Mouse (Mus musculus): Measurements from ENCODE around the gene Ccdc103. TPM values are rescaled to one million over a fixed set of nuclear protein-coding genes. Genes with fewer than 3 reads are reported as not detected.
A peak's percentile ranks its signal among the peaks of the same experiment; 100 is the strongest.

Ccdc103 gene
- under 1 TPM in 3 of 4 experiments, not detected in 1; 0.30 to 0.35 (median 0.34) TPM for total RNA-seq (2022)

DNA sequence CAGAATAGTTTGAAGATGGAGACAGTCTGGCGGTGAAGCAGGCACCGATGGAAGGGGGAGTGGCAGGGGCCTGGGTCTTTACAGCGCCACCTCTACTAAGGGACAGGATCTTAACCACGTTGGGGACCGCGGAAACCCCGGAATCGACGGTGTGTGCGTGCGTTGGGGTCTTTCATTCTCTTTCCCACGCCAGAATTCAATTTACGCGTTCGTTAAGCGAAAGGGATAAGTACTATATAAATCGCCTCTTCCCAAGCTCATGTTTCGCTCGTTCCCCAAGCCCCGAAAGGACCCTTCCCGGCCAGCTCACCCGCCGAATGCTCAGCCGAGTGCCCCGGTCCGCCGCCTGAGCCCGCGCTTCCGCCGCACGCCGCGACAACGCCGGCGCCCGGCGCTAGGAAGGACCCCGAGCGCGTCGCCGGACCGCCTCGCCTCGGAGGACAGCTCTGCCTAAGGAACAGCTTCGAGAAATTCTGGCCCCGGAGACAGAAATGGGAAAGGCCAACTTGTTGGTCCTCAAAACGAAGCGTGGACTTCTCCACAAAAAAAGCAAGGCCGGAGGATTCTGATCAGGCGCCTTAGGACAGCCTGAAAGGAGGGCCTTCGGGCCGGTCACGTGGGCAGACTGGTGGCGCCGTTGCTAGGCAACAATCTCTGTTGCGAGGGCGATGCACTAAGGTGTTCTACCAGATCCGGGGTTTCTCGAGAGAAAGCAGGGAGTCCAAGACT is at the start of gene Ccdc103, which contains the start of gene Eftud2:
Ccdc103 (plus strand) TSS at position 620 of the 729 bp plus-strand sequence.
Eftud2 (minus strand) TSS at position 401 of the 729 bp plus-strand sequence.
- DNase-seq (ENCODE audit: low spot score): peak; percentile 95

DNA sequence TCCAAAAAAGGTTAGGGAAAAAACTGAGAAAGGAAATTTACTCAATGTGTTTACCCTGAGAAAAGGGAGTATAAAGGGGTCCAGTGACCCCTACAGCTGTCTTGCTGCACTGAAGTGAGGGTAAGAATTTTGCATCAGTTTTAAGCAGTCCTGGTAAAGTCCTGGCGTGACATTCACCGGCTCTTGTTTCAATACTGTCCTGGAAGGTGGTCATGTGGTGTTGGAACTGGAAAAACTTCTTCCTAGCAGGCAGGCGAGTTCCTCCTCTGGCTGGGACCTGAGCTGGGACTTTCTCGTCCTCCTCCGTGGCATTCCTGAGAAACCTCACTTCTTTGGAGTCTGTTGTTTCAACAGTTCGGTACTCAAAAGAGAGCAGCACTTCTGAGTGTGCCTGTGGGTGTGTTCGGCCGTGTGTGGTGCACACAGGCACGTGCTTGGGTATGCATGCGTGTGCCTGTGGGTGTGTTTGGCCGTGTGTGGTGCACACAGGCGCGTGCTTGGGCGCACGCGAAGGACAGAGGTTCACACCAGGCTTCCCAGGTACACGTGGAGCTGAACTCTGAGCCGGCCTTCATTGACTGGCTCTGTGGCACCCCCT is 48.2 kb upstream of the Ccdc103 start:
- no peak for DNase-seq (ENCODE audit: low spot score)

DNA sequence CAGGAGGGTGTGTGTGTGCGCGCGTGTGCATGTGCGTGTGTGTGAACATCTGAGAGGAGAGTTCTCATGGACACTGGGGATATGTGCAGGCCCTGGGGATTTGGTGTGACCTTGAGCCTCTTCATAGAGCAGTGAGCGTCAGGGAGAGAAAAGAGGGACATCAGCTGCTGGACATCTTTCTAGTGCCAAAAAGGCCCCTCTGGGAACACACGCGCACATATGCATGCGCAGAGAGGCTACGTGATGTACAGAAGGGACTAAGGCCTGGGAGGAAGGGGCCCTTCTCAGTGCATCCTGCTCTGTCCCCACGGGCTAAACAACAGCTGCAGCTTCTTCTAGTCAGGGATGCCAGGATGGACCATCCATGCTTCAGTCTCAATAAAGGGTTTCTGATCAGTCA is 46.8 kb upstream of the Ccdc103 start:
- no peak for DNase-seq (ENCODE audit: low spot score)

DNA sequence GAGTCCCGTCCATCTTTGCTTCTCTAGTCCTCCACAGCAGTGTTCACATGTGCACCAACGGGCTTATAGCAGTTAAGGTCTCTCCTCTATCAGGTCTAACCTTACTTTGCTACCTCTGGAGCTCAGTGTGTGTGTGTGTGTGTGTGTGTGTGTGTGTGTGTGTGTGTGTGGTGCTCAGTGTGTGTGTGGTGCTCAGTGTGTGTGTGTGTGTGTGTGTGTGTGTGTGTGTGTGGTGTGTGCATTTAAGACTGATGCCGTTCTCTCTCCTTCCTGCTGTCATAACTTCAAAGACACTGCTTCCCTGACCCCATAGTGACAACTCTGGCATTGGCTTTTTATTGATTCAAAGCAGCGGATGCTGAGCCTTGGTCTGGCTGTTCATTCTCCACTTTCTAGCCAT is 45.5 kb upstream of the Ccdc103 start, which contains the start of gene Higd1b:
Higd1b (plus strand) TSS at position 301 of the 400 bp plus-strand sequence.
- no peak for DNase-seq (ENCODE audit: low spot score)

DNA sequence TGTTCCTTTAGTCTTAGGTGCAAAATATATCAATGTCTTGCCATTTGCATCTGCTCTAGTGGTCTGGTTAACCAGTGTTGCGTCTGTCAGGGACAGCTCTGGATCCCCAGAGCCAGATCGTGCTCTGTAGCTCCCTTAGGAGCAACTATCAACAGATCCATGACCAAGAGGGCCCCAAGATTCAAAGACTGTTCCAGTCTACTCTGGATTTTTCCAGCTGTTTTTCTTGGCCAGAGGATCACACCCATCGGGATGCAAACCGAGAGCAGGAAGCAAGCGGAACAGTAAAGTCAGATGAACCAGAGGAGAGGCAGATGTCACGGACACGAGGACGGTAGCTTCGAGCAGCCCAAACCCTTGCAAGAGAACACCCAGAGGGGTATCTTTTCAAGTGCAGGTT is 44.9 kb upstream of the Ccdc103 start:
- DNase-seq (ENCODE audit: low spot score): peak; percentile 45

DNA sequence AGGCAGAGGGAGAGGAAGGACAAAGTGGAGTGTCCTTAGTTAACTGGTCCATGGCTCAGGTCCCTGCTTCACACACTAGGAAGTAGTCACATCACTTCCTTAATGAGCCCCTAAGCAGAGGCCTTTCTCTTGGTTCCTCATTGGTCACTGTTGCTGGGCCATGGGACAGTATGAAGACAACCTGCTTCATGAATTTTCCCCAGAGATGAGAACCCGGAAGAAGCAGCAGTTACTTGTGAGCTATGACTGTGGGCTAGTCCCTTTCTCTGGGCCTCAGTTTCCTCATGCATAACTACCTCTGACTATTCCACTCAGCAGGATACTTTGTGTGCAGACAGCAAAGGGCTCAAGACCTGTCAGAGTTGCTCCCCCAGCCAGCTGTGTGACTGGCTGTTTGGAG is 43.6 kb upstream of the Ccdc103 start:
- no peak for DNase-seq (ENCODE audit: low spot score)

DNA sequence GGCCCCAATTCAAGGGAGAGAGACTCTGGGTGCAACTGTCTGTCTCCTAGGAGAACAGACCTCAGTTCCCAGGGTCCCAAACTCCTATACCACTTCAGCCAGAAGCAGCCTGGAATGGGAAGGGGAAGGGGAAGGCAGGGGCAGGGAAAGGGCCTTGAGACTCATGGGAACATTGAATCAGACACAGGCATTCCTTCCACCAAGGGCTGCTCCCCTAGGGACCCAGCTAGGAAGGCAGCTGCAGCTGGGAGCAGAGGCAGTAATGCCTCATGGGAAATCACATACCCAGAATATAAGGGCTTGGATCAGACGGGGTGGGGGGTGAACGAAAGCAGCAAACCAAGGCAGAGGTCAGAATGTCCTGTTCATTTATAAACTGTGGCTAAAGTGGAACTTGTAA is 42.9 kb upstream of the Ccdc103 start:
- DNase-seq (ENCODE audit: low spot score): peak; percentile 49

DNA sequence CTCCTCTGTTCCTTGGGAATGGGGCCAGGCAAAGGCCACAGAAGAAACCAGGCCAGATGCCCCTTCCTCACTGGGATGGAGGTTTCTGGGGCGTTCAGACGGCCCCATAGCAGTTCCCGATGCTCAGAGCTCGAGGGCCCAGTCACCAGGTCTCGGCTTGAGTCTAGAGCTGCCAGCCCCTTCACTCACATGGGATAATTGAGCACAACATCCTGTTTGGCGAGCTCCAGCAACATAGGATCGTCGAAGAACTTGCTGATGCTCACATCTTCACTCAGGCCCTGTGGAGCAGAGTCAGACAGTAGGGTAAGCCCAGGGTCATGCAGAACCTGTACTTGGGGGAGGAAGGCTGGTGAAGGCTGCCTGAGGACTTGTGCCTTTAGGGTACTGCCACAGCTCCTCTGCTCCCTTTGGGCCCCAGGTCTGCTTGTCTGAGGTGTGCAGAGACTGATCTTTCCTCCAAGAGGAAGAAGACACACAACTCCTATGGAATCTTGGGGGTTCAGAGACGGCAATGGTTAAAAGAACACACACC is 42.3 kb upstream of the Ccdc103 start:
- no peak for DNase-seq (ENCODE audit: low spot score)

DNA sequence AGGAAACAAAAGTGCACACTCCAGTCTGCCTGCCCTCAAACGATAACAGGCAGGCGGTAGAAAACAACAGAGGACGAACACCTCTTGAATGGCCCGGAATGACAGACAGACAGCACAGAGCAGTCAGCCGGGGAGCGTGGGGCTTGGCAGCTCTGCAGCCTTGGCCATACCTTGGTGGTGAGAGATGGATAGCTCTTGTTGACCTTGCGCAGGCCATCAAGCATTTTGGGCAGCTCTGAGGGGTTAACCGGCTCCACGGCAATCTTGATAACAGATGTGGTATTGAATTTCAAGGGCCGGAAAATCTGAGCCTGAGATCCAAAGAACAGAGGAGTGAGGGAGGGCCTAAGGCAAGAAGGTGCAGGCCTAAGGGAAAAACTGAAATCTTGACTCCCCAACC is 35.1 kb upstream of the Ccdc103 start:
- no peak for DNase-seq (ENCODE audit: low spot score)

DNA sequence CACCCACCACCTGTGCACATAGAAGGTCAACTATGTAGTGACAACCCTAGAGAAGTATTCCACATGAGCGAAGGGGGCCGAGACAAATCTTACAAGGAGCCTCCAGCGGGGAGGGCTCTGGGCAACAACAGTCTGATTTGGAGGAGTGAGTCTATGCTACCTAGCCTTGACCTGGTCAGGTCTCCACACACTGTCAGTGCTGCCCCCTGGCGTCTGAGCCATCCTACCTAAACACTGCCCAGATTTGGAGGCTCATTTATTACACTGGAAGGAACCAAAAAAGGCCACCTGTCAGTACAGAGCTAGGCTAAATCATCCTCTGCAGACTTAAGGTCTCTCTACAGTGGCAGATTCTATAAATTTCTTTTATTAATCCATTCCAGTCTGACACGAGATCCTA is 29.1 kb upstream of the Ccdc103 start:
- peak; percentile 50 for DNase-seq (ENCODE audit: low spot score)

DNA sequence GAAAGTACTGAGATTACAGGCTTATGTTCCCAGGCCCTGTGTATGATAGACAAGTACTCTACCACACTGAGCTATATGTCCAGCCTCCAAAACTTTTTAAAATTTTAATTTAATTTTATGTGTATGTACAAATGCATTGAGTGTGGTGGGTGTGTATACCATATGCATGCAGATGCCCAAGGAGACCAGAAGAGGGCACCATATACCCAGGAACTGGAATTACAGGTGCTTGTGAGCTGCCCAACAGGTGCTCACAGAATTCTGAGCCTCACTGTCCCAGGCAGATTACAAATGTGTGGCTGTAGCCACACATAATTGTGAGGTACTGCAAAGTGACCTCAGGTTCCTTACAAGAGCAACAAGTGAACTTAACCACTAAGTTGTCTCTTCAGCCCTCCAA is 27.2 kb upstream of the Ccdc103 start:
- DNase-seq (ENCODE audit: low spot score): no peak

DNA sequence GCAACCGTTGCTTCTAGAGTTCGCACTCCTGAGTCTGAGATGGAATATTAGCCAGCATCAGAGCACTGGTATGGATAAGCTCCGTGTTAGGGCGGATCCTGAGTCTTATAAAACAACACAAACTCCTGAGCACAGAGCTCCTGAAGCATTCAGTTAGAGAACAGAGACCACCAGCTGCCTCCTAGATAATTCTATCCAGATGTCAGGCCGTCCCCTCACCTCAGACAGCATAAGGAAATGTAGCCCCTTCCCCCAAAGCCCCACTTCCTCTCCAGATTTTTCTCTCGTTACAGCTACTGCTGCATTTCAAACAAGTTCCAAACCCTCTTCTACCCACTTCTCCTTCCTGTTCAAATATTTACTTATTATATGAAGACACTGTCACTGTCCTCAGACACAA is 25.1 kb upstream of the Ccdc103 start:
- DNase-seq (ENCODE audit: low spot score): no peak

DNA sequence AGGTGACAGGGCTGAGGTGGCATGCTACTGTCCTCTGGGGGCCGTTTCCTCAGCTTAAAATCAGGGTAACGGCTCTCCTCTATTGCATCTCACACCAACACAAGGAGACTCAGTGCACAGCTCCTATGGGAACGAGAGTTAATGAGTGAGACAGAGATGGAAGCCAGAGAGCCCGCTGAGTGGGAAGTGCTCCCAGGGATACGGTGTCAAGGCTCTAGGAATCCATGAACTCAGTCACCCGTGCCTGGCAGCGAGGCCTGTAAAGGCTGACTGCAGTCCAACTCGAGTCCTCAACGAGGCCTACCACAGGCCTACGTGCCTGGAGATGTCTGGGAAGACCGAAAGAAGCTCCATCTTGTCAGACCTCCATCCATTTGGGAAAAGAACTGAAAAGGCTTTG is 22.1 kb upstream of the Ccdc103 start:
- DNase-seq (ENCODE audit: low spot score): no peak

DNA sequence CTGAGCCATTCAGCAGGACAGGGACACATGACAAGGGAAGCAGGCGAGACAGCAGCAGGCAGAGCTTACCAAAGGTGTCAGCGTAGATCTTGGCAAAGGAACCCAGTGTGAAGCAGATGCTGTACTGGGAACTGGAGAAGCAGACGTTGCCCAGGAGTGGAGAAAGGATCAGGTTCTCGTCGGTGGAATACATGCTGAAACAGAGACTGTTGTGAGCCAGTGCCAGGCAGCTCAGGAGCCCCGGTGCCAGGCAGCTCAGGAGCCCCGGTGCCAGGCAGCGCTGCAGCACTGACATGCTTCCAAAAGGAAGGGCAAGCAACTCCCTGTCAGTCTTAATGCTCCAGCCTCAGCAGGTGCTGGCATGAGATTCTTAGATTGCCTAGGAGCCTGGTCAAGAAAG is 21.1 kb upstream of the Ccdc103 start:
- DNase-seq (ENCODE audit: low spot score): no peak

DNA sequence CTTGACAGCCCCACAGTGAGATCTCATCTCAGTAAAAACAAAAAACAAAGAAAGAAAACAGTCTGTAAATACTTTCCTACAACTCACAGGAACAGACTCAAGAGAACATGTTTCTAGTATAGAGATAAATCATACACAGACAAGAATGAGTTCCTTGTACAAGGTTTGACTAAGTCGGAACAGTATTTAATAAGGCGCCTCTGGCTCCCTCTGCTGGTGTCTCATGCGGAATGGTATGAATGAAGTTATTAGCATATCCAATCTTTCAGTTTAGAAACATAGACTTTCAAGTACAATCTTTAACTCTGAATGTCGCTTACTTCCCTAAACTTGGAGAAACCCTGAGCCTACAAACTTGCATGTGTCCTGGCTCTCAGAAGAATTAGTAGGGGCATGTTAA is 16.7 kb upstream of the Ccdc103 start:
- peak; percentile 48 for DNase-seq (ENCODE audit: low spot score)

DNA sequence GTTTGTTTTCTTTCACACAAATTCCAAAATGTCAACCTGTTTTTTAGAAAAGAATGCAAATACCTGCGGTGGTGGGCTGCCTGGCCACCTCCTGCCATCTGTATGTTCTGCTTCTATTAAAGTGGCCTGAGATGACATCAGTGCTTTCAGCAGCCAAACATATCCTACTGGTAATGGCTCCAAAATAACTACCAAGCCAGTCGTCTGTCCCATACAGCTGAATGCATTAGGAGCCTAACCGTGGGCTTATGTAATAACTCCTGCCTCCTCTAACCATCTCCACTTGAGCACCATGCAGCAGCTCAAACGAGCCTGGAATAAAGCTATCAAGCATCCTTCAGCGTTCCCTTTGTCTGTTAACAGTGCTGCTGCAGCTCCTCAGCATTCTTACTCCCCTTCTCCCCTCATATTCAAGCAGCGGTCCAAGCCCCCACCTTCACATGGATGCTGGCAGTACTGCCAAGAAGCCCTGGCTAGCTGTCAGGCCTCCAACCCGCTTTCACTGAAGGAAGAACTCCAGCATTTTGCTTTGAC is 6.1 kb upstream of the Ccdc103 start:
- DNase-seq (ENCODE audit: low spot score): no peak

DNA sequence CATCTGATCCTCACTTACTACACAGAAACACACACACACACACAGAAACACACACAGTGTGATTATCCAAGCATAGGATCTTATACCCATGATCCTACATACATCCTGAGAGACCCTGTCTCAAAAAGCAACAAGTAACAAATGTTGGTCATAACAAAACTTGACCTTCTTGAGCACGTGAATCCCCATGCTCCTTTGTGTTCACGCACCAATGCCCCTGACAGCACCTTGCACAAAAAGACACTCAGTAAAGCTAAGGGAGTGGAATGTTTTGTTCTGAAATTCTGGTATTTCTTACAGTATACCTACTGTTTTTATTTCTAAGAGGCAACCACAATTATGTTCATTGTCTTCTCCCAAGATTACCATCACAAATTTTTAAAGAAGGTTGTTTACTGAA is 1.4 kb upstream of the Ccdc103 start:
- no peak for DNase-seq (ENCODE audit: low spot score)

DNA sequence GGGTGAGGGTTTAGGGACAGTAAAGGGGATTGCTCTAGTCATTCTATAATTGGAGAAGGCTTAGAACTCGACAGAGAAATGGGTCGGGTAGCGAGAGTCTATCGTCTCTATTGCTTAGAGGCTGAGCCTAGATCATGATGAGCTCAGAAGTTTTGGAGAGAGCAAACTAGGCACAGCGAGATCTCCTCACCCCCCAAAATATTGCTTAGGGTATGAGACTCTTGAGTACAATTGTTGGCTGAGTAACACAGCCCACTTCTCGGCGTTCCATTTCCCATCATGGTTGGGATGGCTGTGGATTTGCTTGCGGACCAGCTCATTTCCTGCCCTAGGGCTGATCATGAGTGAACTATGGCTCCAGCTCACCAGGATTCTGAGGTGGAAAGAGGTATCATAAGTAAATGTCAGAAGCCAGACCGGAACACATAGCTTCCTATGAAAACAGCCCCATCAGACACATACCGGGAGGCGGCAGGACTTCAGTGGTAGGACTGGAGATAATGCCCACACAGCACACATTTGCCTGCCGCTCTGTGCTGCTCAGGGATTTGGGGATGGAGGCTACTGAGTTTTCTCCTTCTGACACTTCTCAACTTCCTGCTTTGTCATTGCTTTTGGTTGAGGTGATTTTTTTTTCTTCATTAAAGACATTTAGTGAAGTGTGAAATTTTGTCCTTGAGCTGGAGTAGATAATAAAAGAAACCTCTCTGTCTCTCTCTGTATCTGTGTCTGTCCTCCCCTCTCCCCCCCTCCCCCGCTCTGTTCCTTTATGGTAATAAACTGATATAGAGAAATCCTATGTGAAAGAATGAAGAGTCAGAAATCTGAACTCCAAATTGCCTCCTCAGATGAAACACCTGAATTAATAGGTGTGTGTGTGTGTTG is 552 bp downstream of the Ccdc103 start:
- DNase-seq (ENCODE audit: low spot score): no peak

DNA sequence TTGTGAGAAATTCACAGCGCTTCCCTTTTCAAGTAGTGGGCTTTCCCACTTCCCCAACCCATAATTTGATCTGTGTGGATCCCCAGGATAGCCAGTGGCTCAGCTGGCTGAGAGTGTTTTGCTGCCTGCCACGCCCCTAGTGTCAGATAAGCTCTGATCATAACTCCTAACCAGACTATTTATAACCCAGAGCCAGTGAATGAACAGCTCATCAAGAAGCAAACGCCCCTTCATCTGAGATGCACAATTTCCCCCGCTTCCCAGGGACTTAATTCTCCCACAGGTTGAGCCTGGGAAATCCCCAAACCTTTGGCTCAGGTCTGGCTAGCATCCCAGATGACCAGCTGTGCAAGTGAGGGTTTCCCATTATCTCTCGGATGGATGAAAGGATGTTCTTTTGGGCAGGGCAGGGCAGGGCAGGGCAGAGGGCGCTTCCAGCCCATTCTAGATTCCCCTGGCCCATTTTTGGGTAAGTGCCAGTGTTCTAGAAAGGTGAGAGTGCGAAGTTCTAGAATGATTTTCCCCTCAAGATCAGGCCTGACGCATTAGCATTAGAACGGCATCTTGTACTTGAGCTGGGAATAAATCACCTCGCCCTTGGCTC is 3.7 kb downstream of the Ccdc103 start, which contains the start of gene Fam187a:
Fam187a (plus strand) TSS at position 554 of the 604 bp plus-strand sequence.
- no peak for DNase-seq (ENCODE audit: low spot score)

DNA sequence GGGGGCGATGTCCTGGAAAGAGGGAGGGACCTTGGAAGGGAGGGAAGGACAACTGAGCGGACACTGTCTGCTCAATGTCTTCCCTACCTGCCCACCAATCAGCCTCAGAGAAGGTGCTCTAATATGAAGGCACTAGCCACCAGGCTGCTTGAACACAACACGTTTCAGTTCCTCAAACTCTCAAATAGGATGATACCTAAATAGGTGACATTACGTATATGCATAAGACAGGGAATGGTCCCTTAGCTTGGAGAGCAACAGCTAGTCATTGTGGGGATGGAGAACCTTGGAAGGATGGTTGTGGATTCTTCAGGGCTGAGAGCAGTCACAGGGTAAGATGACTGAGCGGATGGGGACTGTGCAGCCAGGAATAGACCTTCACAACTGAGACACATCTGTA is 6.4 kb downstream of the Ccdc103 start:
- no peak for DNase-seq (ENCODE audit: low spot score)

DNA sequence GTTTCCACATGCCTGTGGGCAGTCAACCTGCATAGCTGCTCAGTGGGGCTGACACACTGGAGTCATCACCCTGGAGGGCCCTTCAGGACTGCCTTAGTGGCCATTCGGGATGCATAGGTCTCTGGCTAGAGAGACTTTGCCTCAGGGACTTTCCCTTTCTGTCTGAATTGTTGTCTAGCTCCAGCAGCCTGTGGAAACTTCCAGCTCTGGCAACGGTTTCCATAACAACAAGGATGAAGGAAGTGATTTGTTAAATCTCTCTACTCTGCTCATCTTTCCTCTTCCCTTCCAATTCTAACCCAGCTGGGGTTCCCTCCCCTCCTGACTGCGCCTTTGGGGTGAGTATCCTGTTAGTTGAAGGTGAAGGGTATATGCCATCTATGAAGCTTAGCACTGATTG is 7.1 kb downstream of the Ccdc103 start:
- DNase-seq (ENCODE audit: low spot score): no peak
